Mouse (Mus musculus) forebrain, embryonic 13.5 days (tissue): ENCODE data around the gene Fndc10. TPM values are rescaled to one million over a fixed set of nuclear protein-coding genes. Genes with fewer than 3 reads are reported as not detected.
A peak's percentile ranks its signal among the peaks of the same experiment; 100 is the strongest.
"Not testable (repeated sequence)": the region's sequence is repeated elsewhere in the genome, so short reads cannot be mapped to it uniquely, and the experiment has no call there.

Source experiments
- ATAC-seq: fragments of 200-750 bp; cut with Nextera tagmentation; 2 replicates; pipeline ENCODE4 v1.8.0; 2017
- H3K27ac ChIP-seq: fragments of 300-500 bp; sonication (generic); 2 replicates; pipeline ENCODE4 v1.5.1; 2015; ENCODE audit warnings: inconsistent platforms, mild to moderate bottlenecking, moderate library complexity
- H3K27me3 ChIP-seq: fragments of 300-500 bp; sonication (generic); 2 replicates; pipeline ENCODE4 v1.6.1; 2015; ENCODE audit warnings: mild to moderate bottlenecking, inconsistent platforms
- H3K36me3 ChIP-seq: fragments of 300-500 bp; sonication (generic); 2 replicates; pipeline ENCODE4 v1.6.1; 2015; ENCODE audit warnings: mild to moderate bottlenecking, inconsistent platforms; ENCODE audit not compliant: poor library complexity, severe bottlenecking
- H3K4me1 ChIP-seq: fragments of 300-500 bp; sonication (generic); 2 replicates; pipeline ENCODE4 v1.6.1; 2015; ENCODE audit warnings: inconsistent platforms
- H3K4me2 ChIP-seq: fragments of 300-500 bp; sonication (generic); 2 replicates; pipeline ENCODE4 v1.6.1; 2015; ENCODE audit warnings: inconsistent platforms, mild to moderate bottlenecking, moderate library complexity
- H3K4me3 ChIP-seq: fragments of 300-500 bp; sonication (generic); 2 replicates; pipeline ENCODE4 v1.5.1; 2015; ENCODE audit warnings: mild to moderate bottlenecking, inconsistent platforms
- H3K9ac ChIP-seq: fragments of 300-500 bp; sonication (generic); 2 replicates; pipeline ENCODE4 v1.6.1; 2015; ENCODE audit warnings: mild to moderate bottlenecking, inconsistent platforms
- H3K9me3 ChIP-seq: fragments of 300-500 bp; sonication (generic); replicated peaks from 2 replicates; pipeline ENCODE4 v1.6.1; 2016; ENCODE audit warnings: inconsistent platforms
- WGBS: fragments of 180-500 bp; shearing (Covaris S2); methylation state at CpG from one replicate; pipeline ENCODE4 v1.1.7; 2015; 5-methylcytosine and 5-hydroxymethylcytosine counted together
- polyA plus RNA-seq: library from polyadenylated mRNA; unstranded; fragments of >200 nt; fragmentation: Nextera tagmentation; extraction: Ambion mirVana; gene quantifications from 2 replicates; pipeline ENCODE4 v1.2.1, GENCODE M21; 2015

Fndc10 gene
- polyA plus RNA-seq, 1 experiment from 2014 or later: 1.9 TPM

- Histone ChIP-seq H3K9me3 (no peaks in the 10 kb centered on the region), H3K4me1 (peaks cover 16% of the 10 kb centered on the region), H3K4me2 (no peak overlapping the region), H3K27ac (no peak overlapping the region), H3K36me3 (peaks cover 60% of the 10 kb centered on the region), H3K4me3 (no peak overlapping the region), H3K27me3 (peaks cover 28% of the 10 kb centered on the region), H3K9ac (no peak overlapping the region)
- ATAC-seq: no peak
- 95% methylated on average over 9 of the region's 10 CpGs for WGBS
Measured at GRCm38 (mm10) chr4:155658961-155659360, 35.2 kb upstream of the Fndc10 start.

DNA sequence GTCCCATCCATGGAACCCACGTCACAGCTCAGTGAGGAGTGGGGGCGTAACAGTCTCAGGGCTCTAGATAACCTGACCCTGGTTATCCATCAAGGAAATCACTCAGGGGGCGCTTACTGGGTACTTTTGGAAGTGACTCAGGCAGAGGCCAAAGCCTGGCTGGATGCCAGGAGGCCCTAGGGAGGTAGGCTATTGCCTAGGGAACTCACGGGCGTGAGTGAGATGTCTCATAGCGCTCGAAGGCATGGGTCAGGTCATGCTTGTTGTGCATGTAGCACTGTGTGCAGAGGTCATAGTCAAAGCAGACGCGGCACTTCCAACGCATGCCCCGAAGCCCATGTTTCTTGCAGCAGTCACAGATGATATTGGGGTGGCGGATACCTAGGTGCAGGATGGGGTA is 33.5 kb upstream of the Fndc10 start:
- H3K9ac ChIP-seq: no peak overlapping the region
- no peaks in the 10 kb centered on the region for H3K9me3 ChIP-seq
- H3K27me3 ChIP-seq: peaks cover 12% of the 10 kb centered on the region
- H3K4me3 ChIP-seq: no peak overlapping the region
- H3K4me2 ChIP-seq: no peak overlapping the region
- H3K27ac ChIP-seq: no peak overlapping the region
- no peaks in the 10 kb centered on the region for H3K4me1 ChIP-seq
- 90% methylated on average over 12 of the region's 12 CpGs for WGBS
- no peak for ATAC-seq
- H3K36me3 ChIP-seq: peaks cover 68% of the 10 kb centered on the region

DNA sequence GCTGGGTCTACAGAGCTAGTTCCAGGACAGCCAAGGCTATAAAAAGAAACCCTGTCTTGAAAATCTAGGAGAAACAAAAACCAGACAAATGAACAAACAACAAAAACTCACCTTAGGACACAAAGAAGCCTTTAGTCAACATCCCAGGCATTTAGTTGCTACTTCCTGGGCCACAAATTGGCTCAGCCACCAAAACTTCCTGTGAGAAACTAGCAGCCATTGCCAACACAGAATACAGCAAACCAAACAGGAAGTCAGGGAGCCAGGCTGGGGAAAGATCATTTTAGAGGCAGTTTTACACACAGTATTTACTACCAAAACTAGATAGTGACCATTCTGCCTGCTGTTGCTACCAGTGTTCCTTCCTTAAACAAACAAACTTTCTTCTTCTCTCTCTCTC is 27.2 kb upstream of the Fndc10 start:
- Histone ChIP-seq H3K9ac (no peak overlapping the region), H3K4me2 (no peak overlapping the region), H3K36me3 (peaks cover 16% of the 10 kb centered on the region), H3K4me1 (peaks cover 18% of the 10 kb centered on the region), H3K4me3 (no peak overlapping the region), H3K27me3 (0 out of 2 replicates have a peak, but pooled peaks cover 2% of the 10 kb centered on the region), H3K27ac (no peak overlapping the region), H3K9me3 (no peaks in the 10 kb centered on the region)
- no peak for ATAC-seq

- Histone ChIP-seq H3K4me3 (peak within 1 kb of the TSS; percentile 85), H3K36me3 (peaks cover 8% of the 10 kb centered on the region), H3K27ac (peak within 1 kb of the TSS; percentile 74), H3K9me3 (no peaks in the 10 kb centered on the region), H3K27me3 (0 out of 2 replicates have a peak, but pooled peaks cover 4% of the 10 kb centered on the region), H3K9ac (peak within 1 kb of the TSS; percentile 85), H3K4me1 (peaks cover 18% of the 10 kb centered on the region), H3K4me2 (peak within 1 kb of the TSS; percentile 93)
- WGBS: under 1% methylated on average over 70 of the region's 73 CpGs
- peak; percentile 99 for ATAC-seq
Measured at GRCm38 (mm10) chr4:155668689-155669597, 25.2 kb upstream of the Fndc10 start, which contains the start of gene Mib2. TSS of gene Mib2 (minus strand) at chr4:155669198.

GRCm38 (mm10) chr4:155669598-155670075 is 24.5 kb upstream of the Fndc10 start:
- Histone ChIP-seq H3K4me1 (peaks cover 18% of the 10 kb centered on the region), H3K27me3 (0 out of 2 replicates have a peak, but pooled peaks cover 4% of the 10 kb centered on the region), H3K4me3 (peak overlapping the region; percentile 85), H3K9ac (no peak overlapping the region), H3K4me2 (peak overlapping the region; percentile 93), H3K36me3 (peaks cover 3% of the 10 kb centered on the region), H3K9me3 (no peaks in the 10 kb centered on the region), H3K27ac (no peak overlapping the region)
- 2% methylated on average over 8 of the region's 8 CpGs for WGBS
- peak; percentile 48; the same call in 1 of the 2 replicates for ATAC-seq

GRCm38 (mm10) chr4:155670236-155670635 is 23.9 kb upstream of the Fndc10 start:
- not testable (repeated sequence) for H3K27me3 ChIP-seq, H3K27ac ChIP-seq, H3K9me3 ChIP-seq, ATAC-seq, H3K4me3 ChIP-seq, H3K36me3 ChIP-seq, H3K4me2 ChIP-seq, H3K9ac ChIP-seq
- WGBS: 60% methylated on average over 4 of the region's 4 CpGs
- H3K4me1 ChIP-seq: peaks cover 18% of the 10 kb centered on the region

DNA sequence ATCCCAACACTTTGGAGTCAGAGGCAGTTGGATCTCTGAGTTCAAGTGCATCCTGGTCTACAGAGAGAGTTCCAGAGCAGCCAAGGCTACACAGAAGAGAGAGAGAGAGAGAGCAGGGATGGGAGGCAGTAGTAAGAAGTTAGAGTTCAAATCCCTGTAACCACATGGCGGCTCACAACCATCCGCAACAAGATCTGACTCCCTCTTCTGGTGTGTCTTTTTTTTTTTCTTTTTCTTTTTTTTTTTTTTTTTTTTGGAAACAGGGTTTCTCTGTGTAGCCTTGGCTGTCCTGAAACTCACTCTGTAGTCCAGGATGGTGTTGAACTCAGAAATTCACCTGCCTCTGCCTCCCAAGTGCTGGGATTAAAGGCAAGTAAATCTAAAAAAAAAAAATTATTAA is 22.1 kb upstream of the Fndc10 start:
- Histone ChIP-seq H3K9me3 (no peaks in the 10 kb centered on the region), H3K4me2 (no peak overlapping the region), H3K27ac (no peak overlapping the region), H3K36me3 (no peaks in the 10 kb centered on the region), H3K4me1 (peaks cover 15% of the 10 kb centered on the region), H3K4me3 (no peak overlapping the region), H3K9ac (no peak overlapping the region), H3K27me3 (0 out of 2 replicates have a peak, but pooled peaks cover 4% of the 10 kb centered on the region)
- no peak for ATAC-seq
- 57% methylated on average over 2 of the region's 2 CpGs for WGBS

DNA sequence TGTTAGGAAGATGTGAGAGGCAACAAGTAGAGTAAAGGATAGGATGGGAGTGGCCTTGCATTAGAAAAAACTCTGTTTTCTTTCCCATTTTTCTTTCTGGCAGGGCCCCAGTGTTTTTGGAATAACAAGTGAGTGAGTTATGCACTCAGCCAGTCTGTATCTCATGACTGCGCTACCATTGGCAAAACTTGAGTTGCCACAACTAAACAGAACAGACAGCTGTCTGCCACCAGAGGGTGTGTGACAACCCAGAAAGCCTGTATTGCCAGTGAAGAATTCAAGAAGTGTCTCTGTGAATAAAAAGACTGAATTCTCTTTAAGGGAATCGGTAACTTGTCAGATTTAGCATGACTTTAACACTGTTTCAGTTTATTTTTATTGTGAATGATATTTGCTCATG is 18.2 kb upstream of the Fndc10 start:
- Histone ChIP-seq H3K4me2 (no peak overlapping the region), H3K27me3 (0 out of 2 replicates have a peak, but pooled peaks cover 4% of the 10 kb centered on the region), H3K4me1 (no peaks in the 10 kb centered on the region), H3K4me3 (no peak overlapping the region), H3K27ac (no peak overlapping the region), H3K36me3 (no peaks in the 10 kb centered on the region), H3K9me3 (no peaks in the 10 kb centered on the region), H3K9ac (no peak overlapping the region)
- 89% methylated on average over 2 of the region's 2 CpGs for WGBS
- ATAC-seq: no peak

DNA sequence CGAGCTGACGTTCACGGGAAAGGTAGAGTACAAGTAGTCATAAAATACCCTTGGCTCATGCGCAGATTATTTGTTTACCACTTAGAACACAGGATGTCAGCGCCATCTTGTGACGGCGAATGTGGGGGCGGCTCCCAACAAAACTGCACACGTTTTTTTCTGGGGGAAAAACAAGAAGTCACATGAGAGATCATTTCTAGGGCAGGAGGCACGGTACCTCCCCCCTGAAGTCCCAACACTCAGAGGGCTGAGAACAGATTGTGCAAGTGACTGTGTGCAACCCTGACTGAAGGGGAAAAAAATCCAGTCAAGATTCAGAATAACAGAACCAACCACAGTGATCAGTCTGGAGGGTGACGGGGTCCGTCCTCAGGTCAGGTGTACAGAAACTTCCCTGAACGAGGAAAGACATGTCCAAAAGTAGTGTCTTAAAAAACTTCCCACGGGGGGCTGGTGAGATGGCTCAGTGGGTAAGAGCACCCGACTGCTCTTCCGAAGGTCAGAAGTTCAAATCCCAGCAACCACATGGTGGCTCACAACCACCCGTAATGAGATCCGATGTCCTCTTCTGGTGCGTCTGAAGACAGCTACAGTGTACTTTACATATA is 10.4 kb upstream of the Fndc10 start:
- H3K4me1 ChIP-seq, H3K9me3 ChIP-seq, H3K27me3 ChIP-seq, H3K4me3 ChIP-seq, H3K4me2 ChIP-seq, H3K9ac ChIP-seq, ATAC-seq, H3K36me3 ChIP-seq, H3K27ac ChIP-seq: not testable (repeated sequence)
- WGBS: 91% methylated on average over 16 of the region's 19 CpGs

- WGBS: 90% methylated on average over 4 of the region's 4 CpGs
- H3K4me3 ChIP-seq, H3K9me3 ChIP-seq, ATAC-seq, H3K4me2 ChIP-seq, H3K27ac ChIP-seq, H3K36me3 ChIP-seq, H3K27me3 ChIP-seq, H3K9ac ChIP-seq, H3K4me1 ChIP-seq: not testable (repeated sequence)
Measured at GRCm38 (mm10) chr4:155687764-155688163, 6.4 kb upstream of the Fndc10 start.

GRCm38 (mm10) chr4:155690571-155691375 is 3.4 kb upstream of the Fndc10 start:
- no peaks in the 10 kb centered on the region for H3K36me3 ChIP-seq
- H3K9ac ChIP-seq: no peak overlapping the region
- H3K4me2 ChIP-seq: no peak overlapping the region
- no peak overlapping the region for H3K27ac ChIP-seq
- no peak overlapping the region for H3K4me3 ChIP-seq
- H3K9me3 ChIP-seq: no peaks in the 10 kb centered on the region
- H3K27me3 ChIP-seq: peaks cover 15% of the 10 kb centered on the region
- WGBS: 80% methylated on average over 12 of the region's 12 CpGs
- H3K4me1 ChIP-seq: peaks cover 17% of the 10 kb centered on the region
- ATAC-seq: no peak

DNA sequence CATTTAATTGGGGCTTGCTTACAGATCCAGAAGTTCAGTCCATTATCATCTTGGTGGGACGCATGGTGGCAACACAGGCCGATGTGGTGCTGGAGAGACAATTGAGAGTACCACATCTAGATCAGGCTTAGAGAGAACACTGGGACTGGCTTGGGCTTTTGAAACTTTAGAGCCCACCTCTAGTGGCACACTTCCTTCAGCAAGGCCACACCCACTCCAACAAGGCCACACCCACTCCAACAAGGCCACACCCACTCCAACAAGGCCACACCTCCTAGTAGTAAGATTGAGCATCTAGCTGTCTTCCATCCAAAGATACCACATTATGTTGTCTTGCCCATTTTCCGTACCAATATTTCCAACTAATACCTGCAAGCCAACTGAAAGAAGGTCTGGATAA is 1.7 kb upstream of the Fndc10 start:
- Histone ChIP-seq H3K27me3 (peaks cover 22% of the 10 kb centered on the region), H3K4me2 (no peak overlapping the region), H3K4me1 (peaks cover 23% of the 10 kb centered on the region), H3K9me3 (no peaks in the 10 kb centered on the region), H3K27ac (no peak overlapping the region), H3K4me3 (no peak overlapping the region), H3K36me3 (no peaks in the 10 kb centered on the region), H3K9ac (no peak overlapping the region)
- ATAC-seq: no peak
- 99% methylated on average over 3 of the region's 3 CpGs for WGBS
